Mouse (Mus musculus) frontal cortex, postnatal 10 days (tissue): ENCODE measurements around the gene Ropn1l.

Source experiments
- DNase-seq, 2 experiments: peaks; one replicate each; pipeline ENCODE4 v3.0.0; 2022; ENCODE audit warnings: low spot score in 2 of 2, mixed read lengths in 1 of 2

Gene Ropn1l

DNA sequence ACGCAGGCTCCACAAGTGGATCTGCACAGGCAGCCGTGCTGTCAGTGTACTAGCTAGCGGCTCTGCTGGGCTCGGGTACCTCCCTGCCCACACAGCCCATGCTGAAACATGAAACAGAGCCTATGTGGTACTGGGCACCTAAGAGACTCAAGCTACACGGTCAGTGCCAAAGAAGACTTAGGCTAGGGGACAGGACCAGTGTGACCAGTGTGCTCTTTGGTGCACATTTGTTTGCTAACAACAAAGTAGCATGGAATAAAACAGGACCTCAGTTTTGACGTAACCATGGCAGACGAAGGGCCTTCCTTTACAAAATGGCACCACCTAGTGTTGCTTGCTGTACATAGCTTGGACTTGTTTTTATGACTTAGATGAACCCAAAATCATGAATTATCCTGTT, 6.4 kb downstream of the Ropn1l start:
- no peak for DNase-seq

GRCm38 (mm10) chr15:31442698-31443097, 10.8 kb downstream of the Ropn1l start:
- DNase-seq: no peak

DNA sequence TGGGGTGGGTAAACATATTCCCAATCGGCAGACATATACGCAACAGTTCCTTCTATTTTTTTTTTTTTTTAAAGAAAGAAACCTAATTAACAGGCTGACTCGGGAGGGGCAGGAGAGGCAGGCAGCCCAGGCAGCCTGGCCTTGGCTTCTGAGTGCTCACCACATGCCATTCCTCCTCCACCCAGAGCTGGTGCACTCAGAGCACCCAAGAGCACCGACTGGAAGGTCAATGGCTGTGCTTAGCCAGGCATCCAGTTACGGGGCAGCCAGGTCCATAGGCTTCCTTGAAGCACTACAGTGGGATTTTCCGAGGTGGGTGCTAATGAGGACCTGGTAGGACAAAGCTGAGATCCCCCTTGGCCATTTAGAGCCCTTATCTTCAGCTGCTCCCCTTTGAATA, 11.5 kb downstream of the Ropn1l start:
- DNase-seq: no peak

DNA sequence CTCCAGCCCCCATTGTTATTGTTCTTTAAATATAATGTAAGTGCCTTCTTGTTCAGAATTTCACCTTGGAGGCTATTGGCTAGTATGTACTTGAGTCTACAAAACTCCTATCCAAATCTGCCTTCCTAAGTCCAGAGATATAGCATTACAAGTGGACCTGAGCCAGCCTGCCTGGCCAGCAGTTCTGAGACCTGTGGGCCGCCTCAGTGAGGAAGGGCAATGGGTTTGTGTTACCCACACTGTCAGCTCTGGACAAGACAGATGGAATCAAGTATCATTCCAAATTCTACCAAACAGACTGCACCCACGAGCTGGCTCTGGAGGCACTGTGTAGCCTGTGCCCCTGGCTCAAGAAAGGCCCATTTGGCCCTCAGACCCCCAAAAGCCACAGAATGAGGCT, 16.7 kb downstream of the Ropn1l start:
- DNase-seq: no peak

GRCm38 (mm10) chr15:31436083-31436482, 17.5 kb downstream of the Ropn1l start:
- no peak for DNase-seq

DNA sequence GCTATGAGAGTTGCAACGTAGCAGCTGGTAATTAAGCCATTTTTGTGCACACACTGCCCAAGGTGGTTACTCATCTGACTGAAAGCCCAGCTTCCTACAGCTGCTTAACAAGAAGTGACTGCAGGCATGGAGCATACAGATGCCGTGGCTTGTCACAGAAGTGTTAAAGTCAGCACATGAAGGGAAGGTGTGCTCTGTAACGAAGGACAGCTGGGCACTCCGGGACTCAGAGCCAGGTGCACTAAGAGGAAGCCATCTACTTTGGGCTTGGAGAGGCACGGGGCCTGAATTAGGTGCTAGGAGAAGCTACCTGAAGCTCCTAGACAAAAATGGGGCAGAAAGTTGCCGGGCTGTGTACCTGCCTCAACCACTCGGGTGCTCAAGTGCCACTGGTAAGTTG, 19.8 kb downstream of the Ropn1l start:
- DNase-seq: no peak

DNA sequence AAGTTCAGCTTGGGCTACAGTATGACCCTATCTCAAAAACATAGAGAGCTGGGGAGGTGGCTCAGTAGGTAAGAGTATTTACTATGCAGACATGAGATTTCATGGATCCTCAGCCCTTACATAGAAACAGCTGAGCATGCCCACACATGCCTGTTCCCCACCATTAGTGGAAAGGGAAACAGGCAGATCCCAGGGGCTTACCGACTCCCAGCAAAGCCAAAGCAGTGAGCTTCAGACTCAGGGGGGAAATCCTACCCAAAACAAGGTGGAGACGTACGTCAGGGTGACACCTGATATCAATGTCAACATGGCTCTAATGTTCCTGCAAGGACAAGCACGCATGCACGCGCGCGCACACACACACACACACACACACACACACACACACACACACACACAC, 21.7 kb downstream of the Ropn1l start:
- DNase-seq: no peak

- DNase-seq: no peak
Observed at GRCm38 (mm10) chr15:31430014-31430413, 23.5 kb downstream of the Ropn1l start.

DNA sequence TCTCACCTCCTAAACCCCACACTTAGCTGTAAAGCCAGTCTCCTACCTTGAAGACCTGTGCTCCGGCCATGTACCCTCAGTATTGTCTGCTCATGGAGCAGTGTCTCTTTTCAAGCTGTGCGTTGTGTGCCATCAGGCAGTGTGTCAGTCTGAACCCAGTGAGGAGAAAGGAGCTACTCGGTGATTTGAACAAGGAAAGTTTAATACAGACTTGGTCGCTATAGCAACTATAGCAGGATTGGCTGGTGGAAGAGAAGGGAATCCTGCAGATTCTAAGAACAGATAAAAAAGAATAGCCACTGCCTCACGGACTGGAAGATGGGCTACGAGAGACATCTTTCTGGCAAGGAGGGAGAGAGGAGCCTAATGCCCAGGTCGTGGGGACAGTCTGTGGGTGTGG, 24.1 kb downstream of the Ropn1l start:
- DNase-seq: no peak

DNA sequence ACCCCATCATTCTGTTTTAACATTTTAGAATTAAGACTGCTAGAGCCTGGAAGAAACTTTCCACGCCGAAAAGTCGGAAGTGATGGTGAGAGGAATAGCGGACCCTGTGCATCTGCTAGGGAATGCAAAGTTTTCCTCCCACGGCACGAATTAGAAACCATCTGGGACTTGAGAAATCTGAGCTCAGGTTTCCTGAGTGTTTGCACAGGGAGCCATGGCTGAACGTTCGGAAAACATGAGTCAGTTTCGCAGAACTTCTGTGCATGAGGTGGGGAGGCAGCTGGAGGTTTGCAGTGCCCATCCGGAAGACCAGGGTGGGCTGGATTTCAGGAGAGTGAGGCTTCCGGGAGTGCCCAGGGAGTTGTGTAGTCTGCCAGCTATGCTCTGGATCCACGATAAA, 25.0 kb downstream of the Ropn1l start:
- DNase-seq: peak in 1 of 2 experiments; percentile 43

DNA sequence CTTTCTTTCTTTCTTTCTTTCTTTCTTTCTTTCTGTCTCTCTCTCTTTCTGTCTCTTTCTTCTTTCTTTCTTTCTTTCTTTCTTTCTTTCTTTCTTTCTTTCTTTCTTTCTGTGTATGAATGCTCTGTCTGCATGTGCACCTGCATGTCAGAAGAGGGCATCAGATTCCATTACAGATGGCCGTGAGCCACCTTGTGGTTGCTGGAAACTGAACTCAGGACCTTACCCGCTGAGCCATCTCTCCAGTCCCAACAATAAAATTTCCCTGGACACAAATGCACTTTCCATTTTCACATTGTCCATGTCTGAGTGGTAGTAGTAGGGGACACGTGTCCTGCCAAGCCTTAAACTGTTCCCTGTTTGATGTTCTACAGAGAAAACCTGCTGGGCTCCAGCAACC, 26.1 kb downstream of the Ropn1l start:
- no peak for DNase-seq

- no peak for DNase-seq
Observed at GRCm38 (mm10) chr15:31426066-31426706, 27.4 kb downstream of the Ropn1l start.

DNA sequence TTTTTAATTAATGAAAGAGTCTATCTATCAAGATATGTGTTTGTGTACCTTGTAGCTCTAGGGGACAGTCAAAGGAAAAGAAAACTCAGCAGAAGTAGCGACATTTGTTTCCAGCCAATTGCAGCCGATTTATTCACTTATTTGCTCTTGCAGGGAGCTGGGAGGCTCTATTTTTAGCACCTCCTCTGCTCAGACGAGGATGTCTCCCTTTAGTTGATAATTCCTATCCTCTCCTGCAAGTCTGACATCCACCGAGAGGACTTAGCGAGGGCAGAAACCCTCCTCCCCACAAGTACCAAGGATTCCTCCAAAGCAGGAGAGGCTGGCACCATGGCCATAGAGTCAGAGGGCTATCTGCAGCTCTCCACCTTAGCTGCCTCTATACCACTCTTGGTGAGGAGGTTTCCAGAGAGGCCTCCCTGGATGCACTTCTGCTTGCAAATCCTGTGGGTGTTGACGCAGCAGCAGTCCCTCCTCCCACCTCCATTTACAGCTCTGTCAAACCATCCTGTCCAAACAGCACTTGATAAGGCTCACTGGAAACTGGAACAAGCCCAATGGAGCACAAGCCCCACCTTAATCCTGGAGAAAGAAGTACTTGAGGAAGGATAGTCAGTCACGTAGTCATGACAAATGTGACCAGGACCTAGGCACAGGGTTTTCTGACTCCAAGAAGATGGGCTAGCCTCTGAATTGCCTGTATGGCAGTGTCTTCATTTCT, 30.7 kb downstream of the Ropn1l start:
- DNase-seq: no peak

- DNase-seq: no peak
Observed at GRCm38 (mm10) chr15:31419037-31419436, 34.5 kb downstream of the Ropn1l start.

GRCm38 (mm10) chr15:31418686-31419024, 34.9 kb downstream of the Ropn1l start:
- no peak for DNase-seq

GRCm38 (mm10) chr15:31417796-31418685, 35.5 kb downstream of the Ropn1l start:
- peak; percentile 41 to 61 for DNase-seq

GRCm38 (mm10) chr15:31417409-31417795, 36.1 kb downstream of the Ropn1l start:
- no peak for DNase-seq

GRCm38 (mm10) chr15:31415181-31415580, 38.4 kb downstream of the Ropn1l start:
- DNase-seq: no peak

DNA sequence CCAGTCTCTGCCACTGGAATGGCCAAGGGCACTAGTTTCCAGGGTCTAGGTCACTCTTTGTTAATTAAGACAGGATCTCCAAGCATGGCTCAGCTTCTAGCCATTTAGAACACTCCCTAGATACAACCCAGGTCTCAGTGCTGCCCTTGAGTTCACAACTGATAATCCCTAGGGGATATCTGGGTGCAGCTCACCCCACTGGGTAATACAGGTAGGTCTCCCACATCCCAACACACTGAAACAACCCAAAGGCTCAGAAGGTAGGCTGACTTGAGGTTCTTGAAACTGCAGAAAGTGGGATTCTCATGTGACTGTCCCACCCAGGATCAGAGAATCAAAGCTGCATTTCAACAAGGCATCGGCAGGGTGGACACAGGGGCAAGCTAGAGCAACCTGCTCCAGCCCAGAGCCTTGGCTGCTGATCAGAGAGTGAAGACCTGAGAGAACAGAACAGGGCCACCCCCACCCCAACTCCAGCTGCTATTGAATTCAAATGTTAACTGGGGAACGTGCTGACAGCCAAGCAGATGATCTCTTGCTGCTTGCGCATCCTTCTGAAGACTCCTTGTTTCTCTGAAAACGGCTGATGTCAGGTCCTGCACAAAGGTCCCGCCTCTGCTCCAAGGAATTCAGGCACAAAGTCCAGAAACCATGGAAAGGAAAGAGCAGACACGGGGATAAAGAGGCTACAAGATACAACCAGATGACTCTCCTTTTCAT, 39.2 kb downstream of the Ropn1l start:
- DNase-seq: no peak

GRCm38 (mm10) chr15:31413662-31414061, 39.9 kb downstream of the Ropn1l start:
- DNase-seq: no peak

DNA sequence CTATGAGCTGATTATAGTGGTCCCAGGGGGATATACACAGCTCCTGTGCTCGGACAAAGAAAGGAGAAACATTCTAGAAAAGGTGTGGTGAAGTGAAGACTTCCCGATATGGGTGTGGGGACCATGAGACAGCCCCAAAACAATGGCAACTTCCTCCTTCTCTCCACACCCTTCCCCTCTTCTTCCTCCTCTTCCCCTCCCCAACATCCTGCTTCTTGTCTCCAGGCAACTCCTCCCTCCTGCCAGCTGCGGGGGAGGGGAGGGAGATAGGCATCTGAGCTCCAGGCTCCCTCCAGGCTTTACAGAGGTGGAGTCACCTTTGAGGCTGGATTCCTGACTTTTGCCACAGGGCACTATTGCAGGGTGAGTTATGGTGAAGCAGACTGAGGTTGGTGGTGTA, 40.6 kb downstream of the Ropn1l start:
- DNase-seq: no peak

DNA sequence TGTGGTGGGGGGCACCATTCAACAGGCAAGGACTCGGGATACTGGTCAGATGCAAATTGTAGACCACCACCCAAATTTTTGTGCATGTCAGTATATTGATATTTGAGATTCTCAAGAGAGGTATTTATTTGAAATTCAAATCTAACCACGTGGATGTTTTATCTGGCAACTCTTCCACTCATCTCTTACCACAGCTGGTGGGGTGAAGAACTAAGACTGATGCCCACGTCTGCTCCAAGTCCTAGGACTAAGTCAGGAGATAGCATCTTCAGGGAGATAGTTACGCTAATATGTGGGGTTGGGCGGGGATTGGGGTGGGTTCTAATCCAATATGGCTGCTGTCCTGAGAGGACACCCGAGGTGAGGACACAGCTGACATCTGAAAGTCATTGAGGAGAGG, 41.1 kb downstream of the Ropn1l start:
- DNase-seq: no peak
